Mouse (Mus musculus) spleen, postnatal 36 days (tissue): ENCODE results near the gene Nf1.

Experiments used
- DNase-seq, 2 experiments: peaks; one replicate each; pipeline ENCODE4 v3.0.0; 2022; ENCODE audit warnings: low spot score in 2 of 2, mixed read lengths in 1 of 2

Gene Nf1

DNA sequence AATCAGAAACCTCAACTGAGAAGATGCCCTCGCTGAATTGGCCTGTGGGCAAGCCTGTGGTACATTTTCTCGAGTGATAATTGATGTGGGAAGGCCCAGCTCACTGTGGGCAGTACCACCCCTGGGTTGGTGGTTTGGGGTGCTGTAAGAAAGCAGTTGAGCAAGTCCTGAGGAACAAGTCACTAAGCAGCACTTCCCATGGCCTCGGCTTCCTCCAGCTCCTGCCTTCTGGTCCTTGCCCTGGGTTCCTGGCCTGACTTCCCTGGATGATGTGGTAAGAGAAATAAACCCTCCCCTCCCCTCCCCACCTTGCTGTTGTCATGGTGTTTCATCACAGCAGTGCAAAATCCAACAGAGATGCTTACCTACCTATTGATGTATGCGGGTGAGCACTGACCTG lies 11.4 kb upstream of the Nf1 start:
- DNase-seq = no peak

DNA sequence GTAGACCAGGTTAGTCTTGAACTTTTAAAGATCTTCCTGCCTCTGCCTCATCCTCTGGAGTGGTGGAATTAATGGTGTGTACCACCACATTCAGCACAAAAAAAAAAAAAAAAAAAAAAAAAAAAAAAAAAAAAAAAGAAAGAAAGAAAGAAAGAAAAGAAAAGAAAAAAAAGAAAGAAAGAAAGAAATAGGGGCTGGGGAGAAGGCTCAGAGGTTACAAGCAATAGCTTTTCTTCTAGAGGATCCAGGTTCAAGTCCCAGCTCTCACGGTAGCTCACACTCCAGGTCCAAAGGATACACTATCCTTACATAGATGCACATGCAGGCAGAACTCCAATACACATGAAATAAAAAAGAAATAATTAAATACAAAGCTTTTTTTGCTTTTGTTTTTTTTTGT lies 9.9 kb upstream of the Nf1 start:
- DNase-seq = no peak

DNA sequence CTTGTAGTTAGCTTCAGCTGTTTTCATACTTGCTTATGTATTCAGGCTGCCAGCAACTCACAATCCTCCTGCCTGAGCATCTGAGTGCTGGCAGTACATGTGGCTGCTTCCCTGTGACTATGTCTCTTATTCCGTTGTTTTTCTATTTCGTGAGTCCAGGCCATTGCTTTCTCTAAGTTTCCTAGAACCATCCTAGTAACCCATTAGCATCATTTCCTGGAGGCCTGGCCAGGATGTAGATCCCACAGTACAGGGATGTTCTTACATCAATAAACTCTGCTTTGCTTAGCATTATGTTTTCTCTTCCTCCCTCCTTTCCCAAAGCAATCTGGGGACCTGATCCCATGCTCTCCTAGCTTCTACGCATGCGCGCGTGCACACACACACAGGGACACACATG lies 4.4 kb upstream of the Nf1 start:
- no peak for DNase-seq

DNA sequence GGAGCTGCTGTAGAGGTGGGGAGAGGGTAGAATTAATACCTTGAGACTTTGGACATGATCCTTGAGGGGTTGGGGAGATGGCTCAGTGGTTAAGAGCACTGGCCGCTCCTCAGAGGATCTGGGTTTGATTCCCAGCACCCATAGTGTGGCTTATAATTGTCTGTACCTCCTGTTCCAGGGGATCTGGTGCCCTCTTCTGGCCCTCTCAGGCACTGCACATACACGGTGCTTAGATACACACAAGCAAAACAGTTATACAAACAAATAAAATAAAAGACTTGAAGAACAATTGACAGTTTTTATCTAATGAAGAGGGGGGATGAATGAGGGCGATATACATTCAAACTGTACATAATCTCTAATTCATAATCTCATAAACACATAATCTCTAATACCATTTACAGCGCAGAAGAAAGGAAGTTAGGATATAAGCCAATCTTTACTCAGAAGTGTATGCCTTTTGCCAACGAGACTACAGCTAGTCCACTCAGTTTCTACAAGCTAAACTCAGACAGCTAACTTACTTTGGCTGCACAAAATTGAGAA lies 2.7 kb upstream of the Nf1 start:
- peak in 1 of 2 experiments; percentile 9 for DNase-seq

DNA sequence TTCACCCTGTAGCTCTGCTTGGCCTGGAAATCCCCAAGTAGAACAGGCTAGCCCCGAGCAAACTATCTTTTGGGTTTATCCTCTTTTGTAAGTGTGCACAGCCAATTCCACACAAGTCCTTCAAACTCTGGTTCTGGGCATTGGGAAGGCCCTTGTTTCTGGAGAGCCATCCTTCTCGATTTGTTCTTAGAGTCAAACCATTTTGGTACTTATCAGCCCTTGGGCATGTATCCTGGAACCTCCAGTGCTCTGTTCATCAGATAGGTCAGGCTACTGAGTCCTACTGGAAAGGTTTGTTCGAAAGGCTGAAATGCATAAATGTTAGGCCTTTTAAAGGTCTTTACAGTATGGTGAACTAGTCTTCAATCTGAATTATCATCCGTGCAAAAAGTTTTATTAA lies 872 bp upstream of the Nf1 start:
- no peak for DNase-seq

DNA sequence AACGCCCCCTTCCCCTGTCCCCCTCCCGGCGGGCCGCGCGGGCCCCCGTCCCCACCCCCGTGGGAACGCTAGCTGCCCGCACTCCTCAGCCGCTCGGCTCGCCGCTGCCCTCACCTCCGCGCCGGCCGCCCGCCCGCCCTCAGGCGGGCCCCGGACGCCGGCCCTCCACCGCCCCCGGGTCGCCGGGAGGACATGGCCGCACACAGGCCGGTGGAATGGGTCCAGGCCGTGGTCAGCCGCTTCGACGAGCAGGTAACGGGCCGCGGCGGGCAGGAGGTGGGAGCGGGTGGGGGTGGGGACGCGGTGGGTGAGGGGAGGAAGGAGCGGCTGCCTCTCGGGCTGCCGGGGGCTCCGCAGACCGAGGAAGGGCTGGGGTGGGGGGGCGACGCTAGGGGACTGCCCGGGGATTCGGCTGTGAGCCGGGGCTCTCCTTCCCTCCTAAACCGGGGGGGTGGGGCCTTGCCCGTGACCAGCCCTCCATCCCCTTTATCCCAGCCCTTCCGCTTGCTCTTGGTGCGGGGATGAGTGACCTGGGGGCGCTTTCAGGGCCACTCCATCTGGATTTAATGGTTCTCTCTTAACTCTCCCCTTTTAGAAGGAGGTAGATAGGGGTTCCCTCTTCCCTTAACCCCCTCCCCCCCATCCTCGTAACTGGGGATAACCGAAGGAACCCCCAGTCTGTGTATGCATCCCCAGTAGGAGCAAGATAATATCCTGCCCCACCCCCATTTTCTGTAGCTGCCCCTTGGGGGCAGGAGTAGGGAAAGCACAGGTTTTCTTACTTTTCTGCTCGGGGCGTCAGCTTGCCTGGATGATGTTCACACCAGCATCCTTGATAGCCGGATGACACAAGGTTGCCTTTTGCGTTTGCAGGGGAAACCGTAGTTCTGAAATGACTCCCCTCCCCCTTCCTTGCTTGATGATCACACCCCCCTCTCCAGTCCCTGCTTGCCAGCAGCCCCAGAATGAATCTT lies 602 bp downstream of the Nf1 start:
- DNase-seq = peak in 1 of 2 experiments; percentile 7

DNA sequence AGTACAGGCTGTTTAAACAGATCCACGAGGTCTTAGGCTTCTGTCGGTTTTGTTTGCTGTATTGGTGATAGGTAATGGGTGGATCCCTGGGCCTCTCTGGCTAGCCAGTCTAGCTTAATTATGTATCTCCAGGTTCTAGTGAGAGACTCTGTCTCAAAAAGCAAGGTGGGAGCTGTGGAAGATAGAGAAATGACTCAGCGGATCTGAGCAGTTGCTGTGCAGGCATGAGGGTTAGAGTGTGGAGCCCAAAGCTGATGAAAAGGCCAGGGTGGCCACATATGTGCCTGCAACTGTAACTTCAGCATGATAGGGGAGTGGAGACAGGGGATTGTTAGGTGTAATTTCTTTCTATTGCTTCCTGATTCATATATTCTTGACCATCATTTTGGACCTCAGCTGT lies 17.5 kb downstream of the Nf1 start:
- DNase-seq = no peak

DNA sequence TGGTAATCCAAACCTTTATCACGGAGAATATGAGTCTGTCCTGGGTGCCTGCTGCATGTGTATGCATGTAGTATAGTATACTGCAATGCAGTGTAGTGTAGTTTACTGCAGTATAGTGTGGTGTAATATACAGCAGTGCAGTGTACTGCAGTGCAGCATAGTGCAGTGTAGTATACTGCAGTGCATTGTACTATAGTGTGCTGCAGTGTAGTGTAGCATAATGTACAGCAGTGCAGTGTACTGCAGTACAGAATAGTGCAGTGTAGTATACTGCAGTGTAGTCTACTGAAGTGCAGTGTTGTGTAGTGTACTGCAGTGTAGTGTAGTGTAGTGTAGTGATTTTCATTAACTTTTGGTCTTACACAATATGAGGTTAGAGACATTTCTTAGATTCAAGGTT lies 17.9 kb downstream of the Nf1 start:
- no peak for DNase-seq

DNA sequence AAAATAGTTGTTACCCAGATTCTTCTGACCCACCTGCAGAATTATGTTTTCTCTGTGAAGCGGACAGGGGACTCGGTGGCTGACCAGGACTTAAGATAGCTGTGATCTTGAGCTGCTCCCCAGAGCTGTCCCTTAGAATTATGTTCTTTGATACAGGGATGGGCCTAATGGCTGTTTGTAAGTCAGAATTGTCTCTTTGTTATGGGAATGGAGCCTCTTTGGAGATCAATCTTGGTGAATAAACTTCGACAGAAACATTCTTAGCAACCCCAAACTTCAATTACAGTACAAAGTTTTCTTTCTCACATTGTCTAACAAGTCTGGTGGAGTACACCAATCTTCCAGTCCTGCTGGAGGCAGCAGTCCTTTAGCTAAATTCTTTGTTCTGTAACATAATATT lies 25.5 kb downstream of the Nf1 start:
- no peak for DNase-seq

DNA sequence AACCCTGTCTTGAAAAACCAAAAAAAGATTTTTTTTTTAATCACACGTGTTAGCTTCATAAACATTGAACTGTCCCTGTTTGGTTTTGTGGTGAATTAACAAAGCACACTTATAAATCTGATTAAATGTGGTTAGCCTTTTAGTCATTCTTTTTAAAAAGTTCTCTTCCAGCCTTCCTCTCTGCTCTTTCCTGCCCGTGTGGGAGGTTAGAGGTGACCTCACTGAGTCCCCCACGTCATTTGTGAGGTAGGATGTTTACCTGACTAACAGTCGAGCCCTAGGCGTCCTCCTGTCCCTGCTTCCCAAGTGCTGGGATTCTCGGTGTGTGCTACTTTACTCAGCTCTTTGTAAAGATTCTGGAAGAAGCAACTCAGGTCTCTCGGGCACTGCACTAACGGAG lies 26.8 kb downstream of the Nf1 start:
- no peak for DNase-seq

DNA sequence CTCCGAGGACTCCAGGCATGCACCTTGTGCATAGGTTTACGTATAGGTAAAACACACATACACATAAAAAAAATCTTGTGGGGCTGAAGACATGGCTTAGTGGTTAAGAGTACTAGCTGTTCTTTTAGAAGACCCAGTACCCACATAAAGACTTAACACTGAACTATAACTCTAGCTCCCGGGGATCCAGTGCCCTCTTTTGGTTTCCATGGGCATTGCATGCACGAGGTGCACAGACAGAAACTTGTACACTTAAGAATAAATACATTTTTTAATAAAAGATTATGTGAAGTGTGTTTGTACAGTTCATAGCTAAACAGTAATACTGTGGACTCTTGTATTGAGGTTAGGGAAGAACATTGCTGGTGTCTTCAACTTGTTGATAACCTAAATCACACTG lies 33.5 kb downstream of the Nf1 start:
- no peak for DNase-seq

DNA sequence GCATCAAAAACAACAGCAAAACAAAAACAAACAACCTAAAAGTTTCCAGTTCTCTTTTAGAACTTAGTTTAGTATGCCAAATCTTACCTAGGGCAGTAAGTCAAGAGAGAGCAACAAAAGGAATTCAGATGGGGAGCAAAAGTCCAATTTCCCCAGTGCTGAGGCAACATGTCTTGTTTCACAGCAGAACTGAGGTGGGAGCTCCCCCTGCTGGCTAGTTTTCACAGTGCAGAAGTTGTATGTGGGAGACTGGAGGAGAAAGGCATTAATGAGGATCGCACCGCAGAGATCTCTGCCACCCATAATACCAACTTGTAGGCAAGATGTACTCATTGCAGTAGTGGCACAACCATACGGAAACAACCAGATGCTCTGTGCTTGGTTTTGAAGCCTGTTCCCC lies 58.8 kb downstream of the Nf1 start:
- DNase-seq = peak; percentile 56 to 69

DNA sequence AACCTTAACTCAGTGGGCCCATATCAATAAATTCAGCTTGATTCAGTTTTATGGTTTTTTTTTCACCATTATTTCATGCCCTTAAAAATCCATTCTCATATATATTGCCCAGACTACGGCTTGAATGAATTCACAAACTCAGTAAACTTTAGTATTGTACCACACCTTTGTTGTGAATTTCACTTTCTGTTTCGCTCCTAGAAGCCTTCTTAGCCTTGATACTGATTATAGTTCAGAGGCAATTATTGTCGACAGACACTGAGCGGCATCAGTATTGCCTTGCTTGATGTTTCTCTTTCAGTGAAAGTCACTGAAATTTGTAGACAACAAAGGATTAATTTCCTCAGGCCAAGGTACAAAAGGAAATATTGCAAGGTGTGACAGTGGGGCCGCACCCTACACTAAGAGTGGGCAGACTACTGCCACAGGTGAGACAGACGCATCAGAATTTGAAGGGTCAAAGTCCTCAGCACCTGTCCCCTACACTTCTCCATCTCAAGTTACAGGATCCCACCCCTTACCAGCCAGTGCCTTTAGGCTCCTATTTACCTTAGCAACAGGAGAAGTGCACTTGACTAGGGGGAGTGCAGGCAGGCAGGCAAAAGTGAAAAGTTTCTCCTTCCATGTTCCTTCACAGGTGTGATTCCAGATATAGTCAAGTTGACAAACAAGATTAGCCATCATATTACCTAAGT lies 64.3 kb downstream of the Nf1 start:
- DNase-seq = no peak

DNA sequence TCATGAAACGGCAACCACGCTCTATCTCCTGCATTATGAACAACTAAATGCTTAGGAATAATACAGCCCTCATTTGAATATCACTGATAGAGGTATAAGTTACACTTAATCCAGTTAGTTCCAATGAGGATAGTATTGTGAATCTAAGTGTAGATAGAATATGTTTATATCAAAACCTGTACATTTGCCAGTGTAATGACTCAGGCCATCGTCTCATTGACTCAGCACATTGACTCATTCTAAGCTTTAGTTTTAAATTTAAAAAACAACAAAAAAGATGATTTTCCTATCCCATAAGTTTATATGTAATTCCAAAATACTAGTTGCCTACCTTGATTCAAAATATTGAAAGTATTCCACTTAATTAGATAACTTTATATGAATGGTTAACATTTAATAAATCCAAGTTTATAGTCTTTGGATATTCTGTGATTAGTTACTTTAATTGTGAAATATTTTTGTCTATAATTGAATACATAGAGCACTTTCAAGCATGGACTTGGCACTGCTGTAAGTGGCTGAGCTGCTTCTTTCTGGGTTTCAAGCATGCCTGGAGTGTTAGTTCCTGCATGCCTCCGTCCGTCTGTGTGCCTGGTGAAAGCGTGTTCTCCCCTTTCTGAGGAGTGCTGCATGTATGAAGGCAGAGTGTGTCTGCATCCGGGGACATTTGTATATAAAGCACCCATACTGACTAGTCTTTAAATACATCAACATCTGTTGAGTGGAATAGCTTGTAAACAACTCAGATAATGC lies 74.4 kb downstream of the Nf1 start:
- DNase-seq = no peak

DNA sequence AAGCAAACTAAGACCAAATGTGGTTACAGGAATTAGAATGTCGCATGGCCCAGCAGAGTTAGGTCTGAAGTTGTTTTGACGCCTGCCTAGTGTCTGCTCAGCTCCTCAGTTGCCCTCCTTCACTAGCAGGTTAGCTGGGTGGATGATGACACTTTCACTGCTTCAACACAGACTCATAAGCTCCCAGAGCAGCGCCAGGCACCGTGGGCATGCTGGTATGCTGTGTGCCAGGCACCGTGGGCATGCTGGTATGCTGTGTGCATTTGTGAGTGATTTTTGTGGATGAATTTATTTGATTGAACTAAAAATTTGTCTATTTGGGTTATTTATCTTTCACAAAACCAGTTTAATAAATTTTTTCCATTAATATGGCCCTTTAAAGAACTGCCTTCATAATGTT lies 83.0 kb downstream of the Nf1 start:
- no peak for DNase-seq

DNA sequence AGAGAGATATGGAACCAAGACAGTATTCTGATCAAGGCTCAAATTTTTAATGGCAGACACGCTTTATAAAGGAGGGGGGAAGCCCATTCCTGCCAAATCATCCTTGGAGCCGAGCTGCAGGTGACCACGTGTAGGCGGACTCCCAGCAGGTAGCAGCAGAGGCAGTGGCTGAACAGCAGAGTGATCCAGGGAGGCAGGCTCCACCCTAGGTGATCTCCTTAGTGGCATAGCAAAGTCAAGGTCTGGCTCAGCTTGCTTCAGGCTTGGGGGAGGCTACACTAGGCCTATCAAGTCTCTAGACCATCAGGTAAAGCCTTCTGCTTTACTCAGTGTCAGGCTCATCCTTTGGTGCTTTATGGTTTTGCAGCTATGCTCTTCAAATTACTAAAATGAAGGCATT lies 87.1 kb downstream of the Nf1 start:
- DNase-seq = no peak

DNA sequence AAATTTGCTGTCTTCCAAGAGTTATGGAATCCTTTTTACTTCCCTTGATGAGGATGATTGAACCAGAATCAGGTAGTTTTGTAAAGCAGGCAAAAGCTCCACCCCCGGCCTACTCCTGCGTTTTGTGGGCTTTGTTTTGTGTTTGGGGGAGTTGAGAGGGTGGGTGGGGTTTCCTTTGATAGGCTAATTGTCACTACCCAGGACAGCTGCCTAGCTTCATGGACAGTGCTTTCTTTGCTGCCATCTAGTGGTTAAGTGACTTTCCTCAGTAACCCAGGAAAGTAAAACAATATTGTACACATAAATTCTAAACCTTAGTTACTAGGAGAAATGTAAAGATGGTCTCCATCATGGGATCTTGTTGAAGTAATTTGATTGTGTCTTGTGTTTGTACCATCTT lies 88.1 kb downstream of the Nf1 start:
- DNase-seq = peak; percentile 18 to 45

DNA sequence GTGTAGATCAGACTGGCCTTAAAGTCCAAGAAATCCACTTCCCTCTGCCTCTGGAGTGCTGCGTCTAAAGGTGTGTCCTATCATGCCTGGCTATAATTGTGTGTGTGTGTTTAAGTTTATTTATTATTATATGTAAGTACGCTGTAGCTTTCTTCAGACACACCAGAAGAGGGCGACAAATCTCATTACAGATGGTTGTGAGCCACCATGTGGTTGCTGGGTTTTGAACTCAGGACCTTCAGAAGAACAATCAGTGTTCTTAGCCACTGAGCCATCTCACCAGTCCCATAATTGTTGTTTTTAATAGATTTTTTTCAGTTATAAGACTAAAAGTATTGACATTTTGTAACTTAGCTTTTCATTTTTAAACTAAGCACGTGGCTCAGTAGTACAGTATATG lies 95.8 kb downstream of the Nf1 start:
- DNase-seq = no peak

DNA sequence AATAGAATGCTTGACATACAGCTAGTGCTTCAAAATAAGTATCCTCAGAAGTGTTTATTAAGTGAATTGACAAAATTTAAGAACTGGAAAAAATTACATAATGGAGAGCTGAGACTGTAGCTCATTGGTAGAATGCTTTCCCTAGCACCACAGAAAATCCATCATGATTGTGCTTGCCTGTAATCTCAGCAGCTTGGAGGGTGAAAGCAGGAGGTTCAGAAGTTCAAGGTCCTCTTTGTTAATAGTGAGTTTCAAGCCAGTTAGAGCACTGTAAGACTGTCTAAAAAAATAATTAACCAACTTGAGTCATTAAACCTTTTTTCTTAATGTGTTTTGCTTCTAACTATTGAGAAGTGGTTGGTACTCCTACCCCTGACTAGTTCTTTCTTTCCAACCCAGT lies 108.9 kb downstream of the Nf1 start:
- DNase-seq = no peak

DNA sequence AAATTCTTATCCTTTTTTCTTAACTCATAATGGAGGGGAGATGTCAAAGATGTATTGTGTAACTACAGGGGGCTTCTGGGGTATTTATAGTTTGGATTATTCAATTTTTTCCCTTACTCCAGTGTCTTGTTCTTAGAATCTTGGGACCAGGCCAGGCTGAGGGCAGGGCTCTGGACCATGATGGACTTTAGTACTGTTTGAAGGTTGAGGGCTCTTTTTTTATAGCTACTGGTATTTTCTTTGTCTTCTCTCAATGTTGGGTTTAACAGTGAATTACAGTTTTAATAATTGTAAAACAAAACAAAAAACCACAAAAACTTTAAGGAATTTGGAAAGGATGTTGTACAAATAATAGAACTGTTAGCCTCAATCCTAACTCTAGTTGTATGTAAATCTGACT lies 113.5 kb downstream of the Nf1 start:
- no peak for DNase-seq

DNA sequence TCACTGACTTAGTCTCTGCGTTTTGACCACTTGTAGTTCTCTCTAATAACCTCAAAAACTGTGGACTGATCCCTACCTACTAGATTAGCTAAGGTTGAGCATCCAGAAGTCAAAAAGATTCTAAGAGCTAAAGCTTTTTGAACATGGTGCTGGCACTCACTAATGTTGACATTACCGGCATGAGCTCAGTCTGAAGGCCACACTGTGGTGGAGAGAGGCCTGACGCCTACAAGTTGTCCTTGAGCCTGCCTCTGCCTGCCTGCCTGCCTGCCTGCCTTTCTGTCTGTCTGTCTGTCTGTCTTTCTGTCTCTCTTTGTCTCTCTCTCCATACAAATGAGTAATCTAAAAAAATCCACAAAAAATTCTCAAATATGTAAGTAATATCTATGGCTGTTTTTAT lies 118.4 kb downstream of the Nf1 start:
- no peak for DNase-seq

DNA sequence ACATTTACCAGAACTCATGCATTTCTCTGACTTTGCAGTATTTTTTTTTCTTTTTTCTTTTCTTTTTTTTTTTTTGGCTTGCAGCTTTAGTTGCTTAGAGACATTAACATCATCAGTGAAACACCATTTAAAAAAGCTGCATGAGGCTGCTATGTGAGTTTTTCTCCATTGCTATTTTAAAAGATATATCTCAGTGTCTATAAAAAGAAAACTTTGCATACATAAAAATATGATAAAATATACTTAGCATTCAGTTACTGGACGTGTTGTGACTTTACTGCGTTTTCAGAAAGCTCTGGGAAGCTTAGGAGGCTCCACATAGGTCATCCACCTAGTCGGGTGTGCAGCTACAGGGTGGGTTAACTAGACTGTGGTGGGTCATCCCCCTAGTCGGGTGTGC lies 120.4 kb downstream of the Nf1 start:
- DNase-seq = no peak
